In genomic region chr4:148164002-148164439, GRCm38 (mm10) we compare ENCODE assay signal across 8 mouse cellular contexts. TPM values are rescaled to one million over a fixed set of nuclear protein-coding genes. Genes with fewer than 3 reads are reported as not detected.
DNase-seq lines count a peak whose midpoint lies in the region; ATAC-seq and TF ChIP-seq lines count a peak whose summit lies in the region.

No protein-coding gene starts in this region.

- peak overlapping the region; percentile 62; the same call in 1 of the 2 replicates for H3K27ac ChIP-seq in gastrocnemius, adult 2 months
- no peak overlapping the region for H3K27ac ChIP-seq in hindbrain, embryonic 15.5 days (replicated peaks)

- intact Hi-C loops in gastrocnemius, adult 2 months (cut with DNase I) = loop anchor here (1.0 kb wide), 2 partner anchors 24 to 50 kb away; no protein-coding TSS in a partner anchor

- 0 out of 2 replicates have a peak overlapping the region, but pooled peaks have one; percentile 18 for H3K9ac ChIP-seq in hindbrain, embryonic 15.5 days

- peak; percentile 91 for DNase-seq in MN1 (ENCODE audit: low spot score)
- peak; percentile 69 to 77 for DNase-seq in cerebellum, postnatal 25 days
- peak; percentile 90 for DNase-seq in gastrocnemius, adult 2 months
- DNase-seq in left cerebral cortex, adult 18-20 months (ENCODE audit: low spot score in 2 of 2) = peak; percentile 77 to 81
- DNase-seq in lung, postnatal 36 days = peak; percentile 87
- DNase-seq in retina, postnatal 1 day = peak; percentile 91
- peak; percentile 60 to 82 for DNase-seq in urinary bladder, adult 18-20 months (ENCODE audit: low spot score in 2 of 2)

- ATAC-seq in hindbrain, embryonic 15.5 days (ENCODE audit: low FRiP score, low read depth) = no peak

- H3K9me3 ChIP-seq in hindbrain, embryonic 15.5 days = no peaks in the 10 kb centered on the region

- H3K36me3 ChIP-seq in hindbrain, embryonic 15.5 days = no peaks in the 10 kb centered on the region

- under 1% methylated on average over 28 of the region's 29 CpGs for WGBS in hindbrain, embryonic 15.5 days

- H3K4me1 ChIP-seq in hindbrain, embryonic 15.5 days (replicated peaks) = peaks cover 52% of the 10 kb centered on the region

- peak; percentile 89 for TF ChIP-seq CTCF in gastrocnemius, adult 2 months (IDR thresholded peaks at IDR 0.05)

- H3K27me3 ChIP-seq in hindbrain, embryonic 15.5 days = peaks cover 50% of the 10 kb centered on the region

- H3K4me3 ChIP-seq in gastrocnemius, adult 2 months = peak overlapping the region; percentile 66
- peak overlapping the region; percentile 31 for H3K4me3 ChIP-seq in hindbrain, embryonic 15.5 days

- H3K4me2 ChIP-seq in hindbrain, embryonic 15.5 days = peak overlapping the region; percentile 54

RNA-seq across cellular contexts. Expression of gene Fbxo2, which starts 3.6 kb away (rescaled TPM):
- under 1 TPM in 1 of 2 experiments, not detected in 1; 0.43 TPM for total RNA-seq in gastrocnemius, adult 2 months (2021)
- 21.4 and 23.4 TPM in 2 replicates for polyA plus RNA-seq in hindbrain, embryonic 15.5 days (2015; fragmentation: Nextera tagmentation; extraction: Ambion mirVana)
- total RNA-seq in left cerebral cortex, adult 18-20 months (2021) = 100 to 1,000 TPM; 118 to 126 TPM

RNA-seq across cellular contexts. Expression of gene Fbxo44, which starts 3.7 kb away (rescaled TPM):
- 1 to 10 TPM; 7.5 to 9.7 TPM for total RNA-seq in gastrocnemius, adult 2 months (2021)
- polyA plus RNA-seq in hindbrain, embryonic 15.5 days (2015; fragmentation: Nextera tagmentation; extraction: Ambion mirVana) = 93.3 and 96.0 TPM in 2 replicates
- 100 to 1,000 TPM; 137 to 157 TPM for total RNA-seq in left cerebral cortex, adult 18-20 months (2021)

RNA-seq across cellular contexts. Expression of gene Fbxo6, which starts 12.1 kb away (rescaled TPM):
- 10 to 100 TPM; 36.8 to 46.4 TPM for total RNA-seq in gastrocnemius, adult 2 months (2021)
- 21.7 and 21.8 TPM in 2 replicates for polyA plus RNA-seq in hindbrain, embryonic 15.5 days (2015; fragmentation: Nextera tagmentation; extraction: Ambion mirVana)
- total RNA-seq in left cerebral cortex, adult 18-20 months (2021) = 10 to 100 TPM; 32.1 to 35.3 TPM

RNA-seq across cellular contexts. Expression of gene Draxin, which starts 33.5 kb away (rescaled TPM):
- under 1 TPM in 1 of 2 experiments, not detected in 1; 0.03 TPM for total RNA-seq in gastrocnemius, adult 2 months (2021)
- polyA plus RNA-seq in hindbrain, embryonic 15.5 days (2015; fragmentation: Nextera tagmentation; extraction: Ambion mirVana) = 15.4 and 16.1 TPM in 2 replicates
- total RNA-seq in left cerebral cortex, adult 18-20 months (2021) = under 1 TPM; 0.19 to 0.21 TPM

RNA-seq across cellular contexts. Expression of gene Mad2l2, which starts 33.8 kb away (rescaled TPM):
- 10 to 100 TPM; 10.3 to 18.0 TPM for total RNA-seq in gastrocnemius, adult 2 months (2021)
- polyA plus RNA-seq in hindbrain, embryonic 15.5 days (2015; fragmentation: Nextera tagmentation; extraction: Ambion mirVana) = 98.3 and 110 TPM in 2 replicates
- total RNA-seq in left cerebral cortex, adult 18-20 months (2021) = 10 to 100 TPM; 10.7 to 17.5 TPM

Comparison
In these comparisons a context has a peak if more than half of its experiments do, and no peak if none do; other contexts are left out.
1. RNA of gene Fbxo2, which starts 3.6 kb away (total RNA-seq): 118 to 126 TPM in left cerebral cortex, adult 18-20 months; 0.43 TPM in gastrocnemius, adult 2 months; every median in the first group is over 10 times any median in the second.
2. RNA of gene Fbxo44, which starts 3.7 kb away (total RNA-seq): 137 to 157 TPM in left cerebral cortex, adult 18-20 months; 7.5 to 9.7 TPM in gastrocnemius, adult 2 months; every median in the first group is over 10 times any median in the second.
3. Peak in every context shown above with its lines, with median percentiles within 50 percentile points of each other: DNase-seq.